Mouse (Mus musculus): ENCODE measurements around the gene Dynlt1f.
A peak's percentile ranks its signal among the peaks of the same experiment; 100 is the strongest.
"Not testable (repeated sequence)": the region's sequence is repeated elsewhere in the genome, so short reads cannot be mapped to it uniquely, and the experiment has no call there.

Gene Dynlt1f

DNA sequence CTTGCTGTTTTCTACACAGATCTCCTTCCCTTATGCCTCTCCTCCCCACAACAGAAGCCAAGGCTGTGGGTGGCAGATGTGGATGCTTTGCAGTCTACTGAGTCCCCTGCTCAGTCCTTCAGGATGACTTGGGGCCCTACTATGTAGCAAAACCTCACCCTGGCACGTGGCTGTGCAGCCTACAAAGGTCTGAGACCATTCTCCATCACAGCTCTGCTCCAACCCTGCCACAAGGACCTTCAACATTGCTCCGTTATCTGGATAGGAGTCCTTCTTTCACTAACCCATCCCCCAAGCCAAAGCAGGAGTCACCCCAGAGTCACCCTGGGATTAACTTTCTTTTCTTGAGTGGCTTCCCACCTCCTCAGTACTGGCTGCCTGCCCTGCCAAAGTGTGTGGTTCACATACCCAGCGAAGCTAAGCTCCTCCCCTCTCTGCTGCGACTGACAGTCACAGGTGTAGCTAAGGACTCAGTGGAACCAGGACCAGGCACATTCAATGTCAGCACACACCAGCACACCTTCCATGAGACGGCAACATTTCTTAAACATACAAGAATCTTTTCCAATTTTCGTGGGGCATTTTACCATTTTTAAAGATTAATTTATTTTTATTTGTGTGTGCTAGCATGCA lies 30.7 kb downstream of the Dynlt1f start:
- not testable (repeated sequence) for DNase-seq (ENCODE audit: low spot score in 2 of 2)

DNA sequence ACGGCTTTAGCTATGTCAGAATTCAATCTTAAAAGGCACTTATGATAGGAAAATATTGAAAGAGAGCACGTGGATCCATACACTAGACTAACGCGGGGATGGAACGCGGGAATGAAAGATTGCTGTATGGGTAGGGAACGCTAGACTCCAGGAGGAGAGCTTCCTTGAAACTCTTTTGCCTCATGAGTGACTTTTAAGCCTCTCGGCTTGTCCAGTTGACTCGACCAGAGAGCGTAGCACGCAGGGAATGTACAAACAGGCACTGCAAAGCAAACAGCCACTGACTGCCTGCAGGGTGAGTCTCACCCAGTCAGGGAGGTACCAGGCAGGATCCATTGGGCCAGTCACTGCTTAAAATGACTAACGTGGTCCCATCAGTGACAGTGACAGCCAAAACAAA lies 33.7 kb downstream of the Dynlt1f start:
- not testable (repeated sequence) for DNase-seq (ENCODE audit: low spot score in 2 of 2)

DNA sequence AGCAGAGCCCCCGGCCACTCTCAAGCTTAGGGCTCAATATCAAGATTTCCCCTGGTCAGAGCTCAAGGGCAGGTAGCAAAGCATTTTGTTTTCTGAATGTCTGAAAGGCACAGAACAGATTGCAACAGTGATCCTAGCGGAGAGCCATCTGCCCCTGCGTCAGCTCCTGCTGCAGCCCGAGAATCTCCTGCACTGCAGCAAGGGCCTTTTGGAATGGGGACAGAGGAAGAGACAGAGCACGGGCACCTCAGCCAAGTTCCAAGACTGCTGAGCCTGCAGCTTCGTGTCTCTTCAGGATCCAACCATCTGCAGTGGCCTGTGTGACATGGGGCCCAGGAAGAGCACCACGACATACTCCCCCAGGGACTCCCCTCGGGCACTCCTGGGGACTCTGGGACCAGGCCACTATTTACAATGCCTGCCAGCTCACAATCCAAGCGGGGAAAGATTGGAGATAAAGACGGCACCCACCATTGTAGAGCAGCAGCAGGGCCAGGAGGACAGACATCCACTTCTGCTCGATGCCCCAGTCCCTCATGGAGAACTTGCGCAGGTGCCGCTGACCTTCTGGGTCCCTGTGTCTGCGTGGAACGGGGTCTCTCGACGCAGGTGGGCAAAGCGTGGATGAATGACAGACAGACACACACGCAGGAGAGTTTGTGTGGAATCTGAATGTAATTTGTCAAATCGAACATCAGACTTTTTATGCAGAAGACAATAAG lies 34.8 kb downstream of the Dynlt1f start:
- not testable (repeated sequence) for DNase-seq (ENCODE audit: low spot score in 2 of 2)

DNA sequence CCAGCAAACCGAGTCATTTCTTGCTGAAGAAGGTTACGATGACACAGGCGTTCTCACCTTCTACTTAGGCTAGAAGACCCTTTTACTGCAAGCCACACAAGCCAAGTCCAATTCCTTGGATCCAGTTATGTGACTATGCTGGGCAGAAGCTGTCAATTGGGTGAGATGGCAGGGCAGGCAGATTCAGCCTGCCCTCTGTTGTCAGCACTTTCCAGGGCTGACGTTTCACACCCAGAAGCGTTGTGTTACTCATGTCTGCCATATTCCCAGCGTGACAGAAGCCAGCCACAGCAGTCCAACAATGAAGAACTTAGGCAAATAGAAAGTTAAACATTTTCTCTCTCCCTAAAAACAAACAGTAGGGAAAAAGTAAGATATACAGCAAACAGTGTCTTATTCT lies 35.7 kb downstream of the Dynlt1f start:
- DNase-seq (ENCODE audit: low spot score in 2 of 2), result not testable (repeated sequence)

DNA sequence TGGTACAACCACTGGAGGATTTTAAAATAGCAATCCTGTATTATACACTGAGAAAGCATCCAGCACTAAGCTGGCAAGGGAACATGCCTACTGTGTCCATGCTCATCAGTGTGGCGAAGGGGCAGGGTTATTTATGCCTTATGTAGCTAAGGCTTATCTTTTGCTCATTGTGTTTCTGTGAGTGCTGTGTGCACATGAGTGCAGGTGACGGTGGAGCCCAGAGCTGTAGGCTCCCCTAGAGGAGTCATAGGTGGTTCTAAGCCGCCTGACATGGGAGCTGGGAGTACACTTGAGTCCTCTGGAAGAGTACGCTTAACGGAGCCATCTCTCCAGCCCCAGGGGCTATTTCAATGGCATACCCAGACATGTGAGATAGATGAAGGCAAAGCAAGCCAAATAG lies 36.4 kb downstream of the Dynlt1f start:
- DNase-seq (ENCODE audit: low spot score in 2 of 2), result not testable (repeated sequence)

DNA sequence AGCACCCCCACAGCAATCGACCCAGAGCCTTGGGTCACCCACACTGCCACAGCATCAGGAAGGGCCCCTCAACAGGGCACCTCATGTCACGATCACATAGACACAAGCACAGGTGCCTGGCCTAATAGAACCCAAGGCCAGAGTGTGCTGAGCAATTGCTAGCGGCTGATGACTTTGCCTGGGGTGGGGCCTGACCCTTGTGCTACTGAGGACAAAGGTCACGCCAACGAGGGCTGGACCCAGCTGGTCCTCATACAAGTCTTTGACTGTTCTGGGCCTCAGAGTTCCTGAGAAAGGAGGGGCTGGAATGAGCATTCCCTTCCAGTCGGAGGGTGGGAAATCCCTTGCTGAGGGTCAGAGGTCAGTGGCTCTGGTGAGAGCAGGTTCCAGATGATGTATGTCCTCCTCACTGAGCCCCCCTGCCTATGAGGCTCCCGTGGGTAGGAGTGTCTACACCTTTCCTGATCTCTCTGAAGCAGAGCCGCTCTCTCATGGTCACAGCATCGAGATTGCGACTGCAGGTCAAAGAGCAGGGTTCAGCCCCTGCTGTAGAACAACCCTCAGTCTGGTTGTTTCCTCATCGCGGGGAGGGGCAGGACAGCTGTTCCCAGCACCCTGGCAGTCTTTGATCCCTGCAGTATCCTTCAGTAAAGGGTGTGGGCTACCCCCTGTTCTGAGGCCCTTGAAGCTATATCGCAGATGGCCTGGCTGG lies 37.9 kb downstream of the Dynlt1f start:
- DNase-seq (ENCODE audit: low spot score in 2 of 2), result not testable (repeated sequence)

DNA sequence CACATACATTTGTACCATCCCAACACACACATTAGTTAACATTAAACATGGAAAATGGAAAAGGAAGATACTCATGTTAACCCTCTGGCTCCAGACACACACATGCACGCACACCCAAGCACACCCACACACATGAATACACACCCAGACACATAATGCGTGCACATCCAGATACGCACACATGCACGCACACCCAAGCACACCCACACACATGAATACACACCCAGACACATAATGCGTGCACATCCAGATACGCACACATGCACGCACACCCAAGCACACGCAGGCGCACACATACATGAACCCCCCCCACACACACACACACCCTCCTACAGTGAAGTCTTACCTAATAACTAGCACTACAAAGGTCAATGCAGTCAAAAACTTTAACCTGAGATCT lies 39.0 kb downstream of the Dynlt1f start:
- not testable (repeated sequence) for DNase-seq (ENCODE audit: low spot score in 2 of 2)

DNA sequence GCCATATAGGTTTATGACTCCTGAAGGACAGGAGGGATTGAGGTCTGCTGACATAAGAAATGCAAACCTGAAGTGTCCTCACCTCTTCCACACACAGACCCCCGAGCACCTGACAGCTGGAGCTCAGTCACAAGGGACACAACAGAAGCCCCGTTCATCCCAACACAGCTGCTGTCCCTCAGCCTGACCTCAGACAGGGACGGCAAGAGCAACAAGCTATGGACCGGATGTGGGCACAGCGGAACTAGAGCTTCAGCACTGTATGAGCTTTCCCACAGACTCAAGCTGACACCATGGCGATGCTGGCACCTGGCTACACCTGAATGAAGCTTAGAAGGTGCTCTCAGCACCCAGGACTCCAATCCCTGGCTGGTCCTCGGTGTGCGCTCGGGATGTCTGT lies 41.4 kb downstream of the Dynlt1f start:
- not testable (repeated sequence) for DNase-seq (ENCODE audit: low spot score in 2 of 2)

DNA sequence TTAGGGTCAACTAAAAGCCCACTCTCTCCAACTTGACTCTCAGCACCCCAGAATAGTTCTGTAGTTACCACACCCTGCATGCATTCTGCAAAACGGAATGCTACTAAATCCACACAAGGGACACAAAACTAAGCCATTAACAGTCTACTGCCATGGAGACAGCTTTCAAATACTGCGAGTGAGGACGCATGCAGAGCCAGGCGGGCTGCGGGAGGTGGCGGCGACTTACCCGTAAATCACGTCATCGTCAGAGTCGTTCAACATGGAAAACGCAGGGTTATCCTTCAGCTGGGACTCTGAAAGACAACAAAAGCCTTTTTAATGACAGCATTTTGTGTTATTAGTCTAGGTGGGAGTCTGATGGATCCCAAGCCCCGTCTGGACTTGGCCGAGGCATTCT lies 42.2 kb downstream of the Dynlt1f start:
- DNase-seq (ENCODE audit: low spot score in 2 of 2), result not testable (repeated sequence)

DNA sequence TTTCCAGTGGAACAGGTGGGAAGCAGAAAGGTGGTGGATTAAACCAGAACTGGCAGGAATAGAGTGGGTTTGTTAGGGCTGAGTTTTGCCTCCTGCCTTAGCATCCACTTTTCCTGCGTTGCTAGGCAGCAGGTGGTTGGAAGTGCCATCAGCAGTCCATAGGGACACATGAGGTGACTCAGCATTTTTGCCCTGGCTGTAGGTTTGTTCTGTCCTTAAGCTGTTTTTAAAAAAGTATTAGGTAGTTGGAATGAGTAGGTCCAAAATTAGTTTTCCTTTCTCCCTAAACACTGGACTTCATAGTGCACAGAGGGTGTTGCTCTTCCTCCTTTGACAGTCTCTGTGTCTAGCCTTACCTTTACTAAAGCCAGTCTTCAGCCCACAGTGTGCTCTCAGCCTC lies 50.4 kb downstream of the Dynlt1f start:
- not testable (repeated sequence) for DNase-seq (ENCODE audit: low spot score in 2 of 2)

DNA sequence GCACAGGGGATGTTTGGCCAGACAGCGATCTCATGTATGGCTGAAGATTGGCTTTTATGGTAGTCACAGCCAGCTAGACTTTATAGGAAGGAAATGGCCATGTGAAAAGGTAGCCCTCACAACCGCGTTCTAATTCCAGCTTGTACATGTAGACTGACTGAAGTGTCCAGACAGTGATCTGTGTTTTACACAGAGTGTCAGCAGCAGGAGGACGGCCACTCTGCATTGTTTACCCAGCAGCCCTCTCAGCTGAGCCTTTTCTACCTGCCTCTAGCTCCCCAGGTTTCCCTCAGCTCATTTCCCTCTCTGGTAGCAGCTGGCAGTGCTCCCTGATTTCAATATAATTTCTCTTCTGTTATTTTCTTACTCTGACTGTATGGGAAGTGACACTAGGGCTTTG lies 53.5 kb downstream of the Dynlt1f start:
- DNase-seq (ENCODE audit: low spot score in 2 of 2), result not testable (repeated sequence)

DNA sequence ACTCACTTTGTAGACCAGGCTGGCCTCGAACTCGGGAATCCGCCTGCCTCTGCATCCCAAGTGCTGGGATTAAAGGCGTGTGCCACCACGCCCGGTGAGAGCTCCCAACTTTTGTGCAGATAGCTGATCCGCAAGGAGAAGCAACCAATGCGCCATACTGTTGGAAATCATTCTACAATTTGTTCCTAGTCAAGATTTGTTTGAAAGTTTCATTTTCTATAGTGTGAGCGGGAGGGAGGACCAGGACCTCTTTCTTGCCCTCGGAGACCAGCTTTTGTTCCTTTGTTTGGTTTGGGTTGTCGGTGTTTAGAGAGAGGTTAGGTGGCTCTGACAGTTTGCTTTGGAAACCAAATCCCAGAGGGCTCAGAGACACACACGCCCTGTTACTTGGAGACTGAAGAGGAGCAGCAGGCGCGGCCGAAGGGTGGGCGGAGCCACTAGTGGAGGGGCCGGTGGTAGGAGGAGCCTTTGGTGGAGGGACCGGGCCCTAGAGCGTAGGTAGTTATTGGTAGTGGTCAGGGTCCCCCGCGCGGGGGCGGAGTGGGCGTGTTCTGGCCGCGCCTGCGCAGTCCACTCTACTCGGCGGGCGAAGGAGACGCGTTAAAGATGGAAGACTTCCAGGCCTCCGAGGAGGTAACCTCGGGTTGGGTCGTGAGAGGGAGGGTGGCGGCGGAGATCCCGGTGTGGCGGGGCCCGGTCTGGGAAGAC lies 54.3 kb downstream of the Dynlt1f start, which contains the start of gene Dynlt1c:
TSS of gene Dynlt1c (plus strand) at position 468 of the 708 bp plus-strand sequence.
- DNase-seq (ENCODE audit: low spot score in 2 of 2), result peak; percentile 58 to 82

DNA sequence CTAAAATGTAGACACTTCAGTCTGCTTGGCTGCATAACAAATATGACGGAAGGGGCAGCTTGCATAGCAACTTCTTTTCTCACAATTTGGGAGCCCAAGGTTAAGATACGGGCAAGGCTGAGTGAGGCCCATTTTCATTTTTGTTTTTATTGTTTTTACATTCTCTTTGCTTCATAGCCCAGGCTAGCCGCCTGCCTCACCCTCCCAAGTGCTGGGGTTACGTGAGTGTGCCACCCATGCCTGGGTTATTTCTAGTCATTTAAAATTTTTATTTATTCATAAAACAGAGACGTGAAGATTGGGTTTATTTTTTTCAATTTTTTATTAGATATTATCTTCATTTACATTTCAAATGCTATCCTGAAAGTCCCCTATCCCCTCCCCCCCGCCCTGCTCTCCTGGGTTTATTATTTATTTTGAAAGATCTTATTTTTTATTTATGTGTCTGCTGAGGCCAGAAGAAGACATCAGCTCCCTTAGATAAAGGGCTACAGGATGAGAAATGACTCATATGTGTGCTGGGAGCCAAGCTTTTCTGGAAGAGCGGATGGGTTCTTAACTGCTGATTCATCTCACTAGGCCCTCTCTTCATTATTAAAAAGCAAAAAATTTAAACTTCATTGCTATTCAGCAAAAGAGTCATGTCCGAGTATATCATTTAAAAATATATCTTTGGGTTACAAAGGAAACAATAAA lies 55.3 kb downstream of the Dynlt1f start:
- not testable (repeated sequence) for DNase-seq (ENCODE audit: low spot score in 2 of 2)

DNA sequence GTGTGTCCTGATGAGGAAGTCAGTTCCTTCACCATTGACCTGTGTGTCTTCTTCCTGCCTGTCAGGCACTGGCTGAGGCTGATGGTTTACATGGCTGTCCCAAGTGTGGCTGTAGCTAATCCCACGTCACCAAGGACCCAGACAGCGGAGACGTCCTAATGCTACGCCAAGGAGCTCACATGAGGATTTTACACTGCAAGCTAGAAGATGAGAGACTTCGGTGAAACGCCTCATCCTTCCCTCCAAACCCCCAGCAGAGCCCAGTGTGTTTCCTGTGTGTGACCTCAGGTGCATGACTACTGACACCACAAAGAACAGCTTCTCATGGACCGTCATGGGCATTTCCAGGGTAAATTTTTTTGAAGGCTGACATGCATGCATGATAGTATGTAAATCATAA lies 57.3 kb downstream of the Dynlt1f start:
- DNase-seq (ENCODE audit: low spot score in 2 of 2), result not testable (repeated sequence)
